Mouse (Mus musculus) CH12.LX (cell line): ENCODE measurements at regions not wholly inside any gene's neighbourhood (a gene's known extent, or its start where the extent isn't known, plus 50 kb on each side); places are given as distances from the start of the nearest gene placed in this dataset.

ENCODE experiments used
- DNase-seq: peaks from one replicate; pipeline ENCODE4 v3.0.0-alpha.2; 2013; ENCODE audit errors: extremely low read depth
- H3K27ac ChIP-seq: 2 replicates; pipeline ENCODE4 v1.5.1; 2012; ENCODE audit warnings: low read depth, mild to moderate bottlenecking, control low read depth, moderate library complexity; ENCODE audit not compliant: insufficient read depth
- H3K27me3 ChIP-seq: replicated peaks from 2 replicates; pipeline ENCODE3; 2012; ENCODE audit warnings: inconsistent platforms
- H3K36me3 ChIP-seq, 2 experiments: replicated peaks in 1 of 2; 2 replicates each; pipeline versions ENCODE3 to v1.6.1; 2012; ENCODE audit warnings: inconsistent platforms in 1 of 2, low read length in 1 of 2, mild to moderate bottlenecking in 1 of 2, mixed read lengths in 1 of 2, moderate library complexity in 1 of 2; ENCODE audit not compliant: control insufficient read depth in 1 of 2, insufficient read depth in 1 of 2
- H3K4me1 ChIP-seq, 2 experiments: 2 replicates each; pipeline ENCODE4 v1.6.1; 2012; ENCODE audit warnings: inconsistent platforms in 1 of 2, moderate library complexity in 1 of 2; ENCODE audit not compliant: insufficient read depth in 2 of 2, control insufficient read depth in 1 of 2
- H3K4me2 ChIP-seq: 2 replicates; pipeline ENCODE4 v1.6.1; 2012; ENCODE audit warnings: low read depth, mild to moderate bottlenecking, control low read depth; ENCODE audit not compliant: poor library complexity, insufficient read depth, severe bottlenecking
- H3K4me3 ChIP-seq, 3 experiments: fragments of 150-350 bp in 1 of 3; sonication (generic) in 1 of 3; replicated peaks in 1 of 3; 2 replicates each; pipeline versions ENCODE3 to v1.5.1; 2011 to 2012; ENCODE audit warnings: low read depth in 2 of 3, low read length in 2 of 3, mild to moderate bottlenecking in 2 of 3, moderate library complexity in 2 of 3, control low read depth in 1 of 3, improper control_type of control experiment in 1 of 3, inconsistent platforms in 1 of 3, mixed read lengths in 1 of 3; ENCODE audit not compliant: poor library complexity in 1 of 3
- H3K79me2 ChIP-seq: replicated peaks from 2 replicates; pipeline ENCODE4 v1.6.1; 2012; ENCODE audit warnings: mild to moderate bottlenecking, moderate library complexity; ENCODE audit not compliant: control insufficient read depth, poor library complexity, insufficient read depth, severe bottlenecking; ENCODE audit errors: extremely low read depth
- H3K9ac ChIP-seq: 2 replicates; pipeline ENCODE4 v1.6.1; 2012; ENCODE audit warnings: low read depth, mild to moderate bottlenecking, control low read depth, moderate library complexity; ENCODE audit not compliant: insufficient read depth
- H3K9me3 ChIP-seq: replicated peaks from 2 replicates; pipeline ENCODE3; 2012; ENCODE audit warnings: low read length, inconsistent platforms, mixed read lengths
- BHLHE40 ChIP-seq: IDR thresholded peaks from 2 replicates; pipeline ENCODE4 v1.6.1; 2011; ENCODE audit warnings: mild to moderate bottlenecking, low read depth, low read length, improper control_type of control experiment
- CTCF ChIP-seq, 2 experiments: IDR thresholded peaks in 1 of 2; conservative IDR thresholded peaks in 1 of 2; 2 replicates each; pipeline ENCODE4 v1.5.1; 2011 to 2012; ENCODE audit warnings: low read depth in 2 of 2, low read length in 2 of 2, improper control_type of control experiment in 1 of 2, inconsistent platforms in 1 of 2, mild to moderate bottlenecking in 1 of 2, moderate library complexity in 1 of 2
- ELF1 ChIP-seq: IDR thresholded peaks from 2 replicates; pipeline ENCODE4 v1.6.1; 2014; ENCODE audit warnings: low read depth, mild to moderate bottlenecking, inconsistent platforms, low read length, improper control_type of control experiment
- EP300 ChIP-seq: IDR thresholded peaks from 2 replicates; pipeline ENCODE4 v1.6.1; 2011; ENCODE audit warnings: low read length, improper control_type of control experiment
- JUN ChIP-seq: IDR thresholded peaks from 2 replicates; pipeline ENCODE4 v1.6.1; 2011; ENCODE audit warnings: low read depth, mild to moderate bottlenecking, low read length, improper control_type of control experiment, moderate library complexity; ENCODE audit not compliant: insufficient read depth
- MXI1 ChIP-seq: IDR thresholded peaks from 2 replicates; pipeline ENCODE4 v1.6.1; 2011; ENCODE audit warnings: mild to moderate bottlenecking, low read depth, low read length, improper control_type of control experiment
- MYC ChIP-seq: IDR thresholded peaks from 2 replicates; pipeline ENCODE4 v1.6.1; 2011; ENCODE audit warnings: low read depth, mild to moderate bottlenecking, improper control_type of control experiment, low read length
- NELFE ChIP-seq: IDR thresholded peaks from 2 replicates; pipeline ENCODE4 v1.6.1; 2011; ENCODE audit warnings: low read depth, low read length, improper control_type of control experiment
- NRF1 ChIP-seq: IDR thresholded peaks from 2 replicates; pipeline ENCODE4 v1.6.1; 2014; ENCODE audit warnings: low read depth, mild to moderate bottlenecking, inconsistent platforms, low read length, improper control_type of control experiment, moderate library complexity
- TBP ChIP-seq: conservative IDR thresholded peaks from 2 replicates; pipeline ENCODE4 v1.6.1; 2011; ENCODE audit warnings: low read depth, low read length, improper control_type of control experiment
- TCF12 ChIP-seq: IDR thresholded peaks from 2 replicates; pipeline ENCODE4 v1.6.1; 2014; ENCODE audit warnings: low read depth, mild to moderate bottlenecking, inconsistent platforms, low read length, improper control_type of control experiment
- UBTF ChIP-seq: IDR thresholded peaks from 2 replicates; pipeline ENCODE4 v1.6.1; 2012; ENCODE audit warnings: low read depth, mild to moderate bottlenecking, inconsistent platforms, low read length, improper control_type of control experiment, moderate library complexity
- ZC3H11A ChIP-seq: IDR thresholded peaks from 2 replicates; pipeline ENCODE4 v1.6.1; 2012; ENCODE audit warnings: low read depth, mild to moderate bottlenecking, inconsistent platforms, low read length, improper control_type of control experiment
- ZKSCAN1 ChIP-seq: IDR thresholded peaks from 2 replicates; pipeline ENCODE4 v1.6.1; 2012; ENCODE audit warnings: low read depth, inconsistent platforms, low read length, improper control_type of control experiment, borderline replicate concordance
- ZMIZ1 ChIP-seq: IDR thresholded peaks from 2 replicates; pipeline ENCODE4 v1.6.1; 2012; ENCODE audit warnings: low read depth, mild to moderate bottlenecking, inconsistent platforms, low read length, improper control_type of control experiment
- ZNF384 ChIP-seq: IDR thresholded peaks from 2 replicates; pipeline ENCODE4 v1.6.1; 2012; ENCODE audit warnings: low read depth, low read length, improper control_type of control experiment, inconsistent platforms
- dilution Hi-C: fragments of 300-500 bp; cut with MboI; formaldehyde crosslinking; loops from 2 replicates; pipeline ENCODE4 v1.14.3; 2020; ENCODE audit warnings: low sequenced_read_pairs; ENCODE audit not compliant: extremely low pct_unique_long_range_greater_than_20kb, extremely low pct_ligation_motif_present
- in situ Hi-C: fragments of 300-500 bp; cut with MboI; formaldehyde crosslinking; loops from 3 replicates; pipeline ENCODE4 v1.14.3; 2019; ENCODE audit warnings: low sequenced_read_pairs, low pct_ligation_motif_present, low pct_unique_long_range_greater_than_20kb, mixed read lengths

DNA sequence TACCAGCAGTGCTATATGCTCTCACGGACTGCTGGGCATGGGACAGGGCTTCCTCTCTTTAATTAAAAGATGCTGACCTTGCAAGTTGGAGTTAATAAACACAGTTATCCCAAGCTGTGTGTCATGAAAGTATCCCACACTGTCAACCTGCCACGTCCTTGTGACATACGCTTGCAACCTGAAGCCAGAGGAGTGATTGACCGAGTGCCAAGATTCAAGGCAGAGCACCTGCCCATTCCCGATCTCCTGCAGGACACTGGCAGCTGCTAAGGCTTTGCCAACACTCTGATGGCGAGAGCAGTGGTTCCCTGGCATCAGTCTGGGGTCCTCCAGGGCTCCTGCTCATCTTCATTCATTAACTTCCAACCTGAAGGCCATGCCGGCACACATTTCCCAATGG is 175.8 kb upstream of the A430005L14Rik start:
- Histone ChIP-seq H3K27me3 (no peaks in the 10 kb centered on the region), H3K36me3 (no peaks in the 10 kb centered on the region), H3K9me3 (peaks cover 81% of the 10 kb centered on the region), H3K4me1 (no peaks in the 10 kb centered on the region), H3K9ac (no peak overlapping the region), H3K4me3 (no peak overlapping the region), H3K79me2 (no peaks in the 10 kb centered on the region), H3K27ac (no peak overlapping the region), H3K4me2 (no peak overlapping the region)
- in situ Hi-C loops (no loop called here), dilution Hi-C loops (no loop called here)
- TF ChIP-seq ZC3H11A (no peak), TCF12 (no peak), EP300 (no peak), BHLHE40 (no peak), ZKSCAN1 (no peak), TBP (no peak), ELF1 (no peak), NELFE (no peak), UBTF (no peak), JUN (no peak), NRF1 (no peak), CTCF (conservative IDR thresholded peaks at IDR 0.05 in 1 of 2, IDR thresholded peaks at IDR 0.05 in 1 of 2; ENCODE audit: low read depth in 2 of 2, low read length in 2 of 2) (no peak)
- no peak for DNase-seq

DNA sequence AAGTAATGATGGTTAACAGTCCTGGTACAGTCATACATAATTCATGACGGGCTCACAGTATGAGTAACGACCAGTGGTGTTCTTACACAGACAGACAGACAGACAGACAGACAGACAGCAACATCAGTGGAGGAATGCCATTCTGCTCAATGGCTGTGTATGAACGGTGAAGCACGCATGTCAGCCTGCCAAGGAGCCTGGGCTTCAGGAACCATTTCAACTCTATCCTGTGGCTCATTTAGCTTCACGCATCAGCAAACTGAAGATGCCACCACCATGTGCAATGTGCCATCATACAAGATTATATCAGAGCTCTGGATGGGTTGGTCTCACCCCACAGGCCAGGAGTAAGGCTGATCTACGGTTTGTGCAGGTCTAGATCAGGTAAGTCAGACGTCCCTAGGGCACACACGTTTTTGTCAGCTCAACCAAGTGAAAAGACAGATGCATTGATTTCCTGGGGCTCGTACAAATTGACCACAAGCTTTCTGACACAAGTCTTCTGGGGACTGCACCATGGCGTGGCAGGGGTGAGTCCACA is 175.0 kb upstream of the A430005L14Rik start:
- TF ChIP-seq ZNF384 (no peak), EP300 (no peak), MXI1 (no peak), ELF1 (no peak), ZMIZ1 (no peak), ZKSCAN1 (no peak), MYC (no peak)
- no peak overlapping the region for H3K4me3 ChIP-seq
- peaks cover 79% of the 10 kb centered on the region for H3K9me3 ChIP-seq
- no peaks in the 10 kb centered on the region for H3K4me1 ChIP-seq
- dilution Hi-C loops = no loop called here
- no peak overlapping the region for H3K9ac ChIP-seq
- no peaks in the 10 kb centered on the region for H3K79me2 ChIP-seq
- H3K27me3 ChIP-seq = no peaks in the 10 kb centered on the region
- no peak overlapping the region for H3K27ac ChIP-seq
- DNase-seq = no peak
- H3K4me2 ChIP-seq = no peak overlapping the region
- in situ Hi-C loops = no loop called here
- H3K36me3 ChIP-seq = no peaks in the 10 kb centered on the region
